Mouse (Mus musculus) hindbrain, embryonic 14.5 days (tissue): ENCODE data around the gene Ikzf2. TPM values are rescaled to one million over a fixed set of nuclear protein-coding genes. Genes with fewer than 3 reads are reported as not detected.

Source experiments
- ATAC-seq: fragments of 200-750 bp; cut with Nextera tagmentation; 2 replicates; pipeline ENCODE4 v1.8.0; 2017; ENCODE audit warnings: moderate number of reproducible peaks, mild to moderate bottlenecking, moderate TSS enrichment, moderate library complexity; ENCODE audit not compliant: low FRiP score
- DNase-seq: peaks from one replicate; pipeline ENCODE4 v3.0.0-alpha.2; 2015; ENCODE audit warnings: low spot score
- H3K27ac ChIP-seq: fragments of 300-500 bp; sonication (generic); 2 replicates; pipeline ENCODE4 v1.5.1; 2014; ENCODE audit warnings: mild to moderate bottlenecking, moderate library complexity
- H3K27me3 ChIP-seq: fragments of 300-500 bp; sonication (generic); 2 replicates; pipeline ENCODE4 v1.6.1; 2014; ENCODE audit warnings: mild to moderate bottlenecking, low read length, mixed read lengths; ENCODE audit not compliant: control insufficient read depth, insufficient read depth
- H3K36me3 ChIP-seq: fragments of 300-500 bp; sonication (generic); replicated peaks from 2 replicates; pipeline ENCODE4 v1.6.1; 2014; ENCODE audit not compliant: control insufficient read depth, insufficient read depth
- H3K4me1 ChIP-seq: fragments of 300-500 bp; sonication (generic); replicated peaks from 2 replicates; pipeline ENCODE4 v1.6.1; 2014; ENCODE audit warnings: antibody characterized with exemption, low read length, mixed read lengths; ENCODE audit not compliant: control insufficient read depth, insufficient read depth
- H3K4me2 ChIP-seq: fragments of 300-500 bp; sonication (generic); replicated peaks from 2 replicates; pipeline ENCODE4 v1.6.1; 2014; ENCODE audit warnings: mild to moderate bottlenecking, moderate library complexity
- H3K4me3 ChIP-seq: fragments of 300-500 bp; sonication (generic); replicated peaks from 2 replicates; pipeline ENCODE4 v1.5.1; 2014; ENCODE audit warnings: mild to moderate bottlenecking, low read length
- H3K9ac ChIP-seq: fragments of 300-500 bp; sonication (generic); 2 replicates; pipeline ENCODE4 v1.6.1; 2014
- H3K9me3 ChIP-seq: fragments of 300-500 bp; sonication (generic); 2 replicates; pipeline ENCODE4 v1.6.1; 2016; ENCODE audit warnings: low read length; ENCODE audit not compliant: control insufficient read depth
- WGBS: fragments of 180-500 bp; shearing (Covaris S2); extraction: QIAGEN DNeasy Blood & Tissue Kit; methylation state at CpG from one replicate; pipeline ENCODE4 v1.1.7; 2014; 5-methylcytosine and 5-hydroxymethylcytosine counted together
- polyA plus RNA-seq: library from polyadenylated mRNA; unstranded; fragments of >200 nt; fragmentation: Nextera tagmentation; extraction: Ambion mirVana; gene quantifications from 2 replicates; pipeline ENCODE4 v1.2.1, GENCODE M21; 2014

The Ikzf2 gene
- polyA plus RNA-seq, 1 experiment from 2014 or later: 3.8 TPM

- no peaks in the 10 kb centered on the region for H3K9me3 ChIP-seq
- H3K4me2 ChIP-seq: no peak overlapping the region
- H3K9ac ChIP-seq: no peak overlapping the region
- ATAC-seq (no peak), DNase-seq (no peak)
- H3K4me3 ChIP-seq: no peak overlapping the region
- no peaks in the 10 kb centered on the region for H3K36me3 ChIP-seq
- 75% methylated on average over 7 of the region's 7 CpGs for WGBS
- no peak overlapping the region for H3K27ac ChIP-seq
- H3K27me3 ChIP-seq: no peaks in the 10 kb centered on the region
- no peaks in the 10 kb centered on the region for H3K4me1 ChIP-seq
These were observed 76.3 kb downstream of the Ikzf2 start for GRCm38 (mm10) chr1:69610791-69611190.

- Histone ChIP-seq H3K4me1 (no peaks in the 10 kb centered on the region), H3K27ac (no peak overlapping the region), H3K9ac (no peak overlapping the region), H3K27me3 (no peaks in the 10 kb centered on the region), H3K4me3 (no peak overlapping the region), H3K36me3 (no peaks in the 10 kb centered on the region), H3K4me2 (no peak overlapping the region), H3K9me3 (no peaks in the 10 kb centered on the region)
- DNase-seq (no peak), ATAC-seq (no peak)
- 90% methylated on average over 5 of the region's 5 CpGs for WGBS
These were observed 78.2 kb downstream of the Ikzf2 start for GRCm38 (mm10) chr1:69608846-69609245.

- Histone ChIP-seq H3K36me3 (no peaks in the 10 kb centered on the region), H3K9ac (no peak overlapping the region), H3K27ac (no peak overlapping the region), H3K4me3 (no peak overlapping the region), H3K27me3 (no peaks in the 10 kb centered on the region), H3K9me3 (no peaks in the 10 kb centered on the region), H3K4me1 (no peaks in the 10 kb centered on the region), H3K4me2 (no peak overlapping the region)
- WGBS: 89% methylated on average over 1 of the region's 1 CpGs
- DNase-seq: no peak
- ATAC-seq: no peak
These were observed 80.2 kb downstream of the Ikzf2 start for GRCm38 (mm10) chr1:69606844-69607243.

- H3K9me3 ChIP-seq: no peaks in the 10 kb centered on the region
- H3K36me3 ChIP-seq: no peaks in the 10 kb centered on the region
- H3K27ac ChIP-seq: no peak overlapping the region
- DNase-seq (peak; percentile 29), ATAC-seq (no peak)
- H3K4me3 ChIP-seq: no peak overlapping the region
- H3K9ac ChIP-seq: no peak overlapping the region
- H3K4me2 ChIP-seq: no peak overlapping the region
- H3K4me1 ChIP-seq: no peaks in the 10 kb centered on the region
- H3K27me3 ChIP-seq: no peaks in the 10 kb centered on the region
- WGBS: 58% methylated on average over 3 of the region's 3 CpGs
These were observed 82.8 kb downstream of the Ikzf2 start for GRCm38 (mm10) chr1:69604213-69604612.

- no peaks in the 10 kb centered on the region for H3K9me3 ChIP-seq
- no peak overlapping the region for H3K4me3 ChIP-seq
- no peak overlapping the region for H3K27ac ChIP-seq
- ATAC-seq (no peak), DNase-seq (no peak)
- WGBS: 78% methylated on average over 1 of the region's 1 CpGs
- no peaks in the 10 kb centered on the region for H3K4me1 ChIP-seq
- H3K4me2 ChIP-seq: no peak overlapping the region
- no peaks in the 10 kb centered on the region for H3K27me3 ChIP-seq
- H3K36me3 ChIP-seq: no peaks in the 10 kb centered on the region
- no peak overlapping the region for H3K9ac ChIP-seq
These were observed 86.1 kb downstream of the Ikzf2 start for GRCm38 (mm10) chr1:69600954-69601353.

GRCm38 (mm10) chr1:69599074-69599772 is 87.8 kb downstream of the Ikzf2 start:
- Histone ChIP-seq H3K4me2 (no peak overlapping the region), H3K27me3 (no peaks in the 10 kb centered on the region), H3K36me3 (no peaks in the 10 kb centered on the region), H3K27ac (no peak overlapping the region), H3K9me3 (no peaks in the 10 kb centered on the region), H3K4me3 (no peak overlapping the region), H3K9ac (no peak overlapping the region), H3K4me1 (no peaks in the 10 kb centered on the region)
- DNase-seq (no peak), ATAC-seq (no peak)
- WGBS: 93% methylated on average over 12 of the region's 12 CpGs

DNA sequence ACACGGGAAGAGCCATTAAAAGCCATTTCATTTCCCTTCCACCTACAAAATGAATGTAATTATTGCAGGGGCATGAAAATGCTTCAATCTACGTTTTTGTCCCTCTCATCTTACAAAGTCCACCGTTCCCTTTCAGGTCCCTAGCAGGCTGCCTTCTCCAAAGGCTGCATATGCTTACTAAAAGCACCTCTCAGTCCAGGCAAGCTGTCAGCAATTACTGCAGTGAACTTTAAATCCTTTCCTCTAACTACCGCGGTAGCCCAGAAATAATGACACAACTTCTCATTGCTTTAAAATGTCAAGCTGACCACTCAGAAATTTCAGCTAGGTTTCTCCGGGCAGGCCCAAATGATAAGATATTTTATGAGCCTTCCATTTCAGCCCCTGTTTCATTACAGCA is 95.2 kb downstream of the Ikzf2 start:
- no peak overlapping the region for H3K4me2 ChIP-seq
- no peaks in the 10 kb centered on the region for H3K27me3 ChIP-seq
- WGBS: 71% methylated on average over 6 of the region's 6 CpGs
- H3K4me1 ChIP-seq: no peaks in the 10 kb centered on the region; the same call in 1 of the 2 replicates
- H3K9me3 ChIP-seq: no peaks in the 10 kb centered on the region
- no peaks in the 10 kb centered on the region for H3K36me3 ChIP-seq
- no peak overlapping the region for H3K9ac ChIP-seq
- no peak overlapping the region for H3K4me3 ChIP-seq
- DNase-seq (no peak), ATAC-seq (no peak)
- no peak overlapping the region for H3K27ac ChIP-seq

GRCm38 (mm10) chr1:69591328-69591801 is 95.7 kb downstream of the Ikzf2 start:
- H3K27me3 ChIP-seq: no peaks in the 10 kb centered on the region
- no peak overlapping the region for H3K9ac ChIP-seq
- H3K9me3 ChIP-seq: no peaks in the 10 kb centered on the region
- no peak overlapping the region for H3K4me3 ChIP-seq
- ATAC-seq: no peak
- no peaks in the 10 kb centered on the region; the same call in 1 of the 2 replicates for H3K4me1 ChIP-seq
- H3K27ac ChIP-seq: no peak overlapping the region
- no peak overlapping the region for H3K4me2 ChIP-seq
- no peak for DNase-seq
- H3K36me3 ChIP-seq: no peaks in the 10 kb centered on the region
- 54% methylated on average over 7 of the region's 7 CpGs for WGBS

DNA sequence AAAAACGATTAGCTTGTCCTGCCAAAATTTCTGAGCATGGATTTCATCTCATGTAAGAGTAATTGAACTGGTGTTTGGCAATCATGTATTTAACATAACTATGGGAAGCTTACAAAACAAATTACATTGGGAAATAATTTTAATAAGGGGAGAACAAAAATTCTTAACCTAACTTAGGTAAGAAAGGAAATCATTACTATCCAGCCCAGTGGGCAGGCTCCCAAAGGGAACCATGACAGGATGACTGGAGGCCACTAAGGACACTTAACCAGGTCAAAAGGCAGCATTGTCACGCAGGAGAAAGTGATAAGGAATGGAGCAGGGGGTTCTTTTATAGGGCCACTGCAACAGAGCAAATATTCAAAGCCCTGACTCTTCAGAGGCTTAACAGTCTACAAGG is 101.5 kb downstream of the Ikzf2 start:
- no peaks in the 10 kb centered on the region for H3K4me1 ChIP-seq
- no peak for DNase-seq
- no peak overlapping the region for H3K4me2 ChIP-seq
- ATAC-seq: no peak
- no peaks in the 10 kb centered on the region for H3K9me3 ChIP-seq
- H3K9ac ChIP-seq: no peak overlapping the region
- H3K27ac ChIP-seq: no peak overlapping the region
- H3K36me3 ChIP-seq: no peaks in the 10 kb centered on the region
- 78% methylated on average over 2 of the region's 2 CpGs for WGBS
- no peaks in the 10 kb centered on the region for H3K27me3 ChIP-seq
- no peak overlapping the region for H3K4me3 ChIP-seq
